Mouse (Mus musculus): ENCODE measurements around the gene Snph. TPM values are rescaled to one million over a fixed set of nuclear protein-coding genes. Genes with fewer than 3 reads are reported as not detected.

Gene Snph
- total RNA-seq, 2 experiments from 2014 or later, result 293 to 301 TPM

DNA sequence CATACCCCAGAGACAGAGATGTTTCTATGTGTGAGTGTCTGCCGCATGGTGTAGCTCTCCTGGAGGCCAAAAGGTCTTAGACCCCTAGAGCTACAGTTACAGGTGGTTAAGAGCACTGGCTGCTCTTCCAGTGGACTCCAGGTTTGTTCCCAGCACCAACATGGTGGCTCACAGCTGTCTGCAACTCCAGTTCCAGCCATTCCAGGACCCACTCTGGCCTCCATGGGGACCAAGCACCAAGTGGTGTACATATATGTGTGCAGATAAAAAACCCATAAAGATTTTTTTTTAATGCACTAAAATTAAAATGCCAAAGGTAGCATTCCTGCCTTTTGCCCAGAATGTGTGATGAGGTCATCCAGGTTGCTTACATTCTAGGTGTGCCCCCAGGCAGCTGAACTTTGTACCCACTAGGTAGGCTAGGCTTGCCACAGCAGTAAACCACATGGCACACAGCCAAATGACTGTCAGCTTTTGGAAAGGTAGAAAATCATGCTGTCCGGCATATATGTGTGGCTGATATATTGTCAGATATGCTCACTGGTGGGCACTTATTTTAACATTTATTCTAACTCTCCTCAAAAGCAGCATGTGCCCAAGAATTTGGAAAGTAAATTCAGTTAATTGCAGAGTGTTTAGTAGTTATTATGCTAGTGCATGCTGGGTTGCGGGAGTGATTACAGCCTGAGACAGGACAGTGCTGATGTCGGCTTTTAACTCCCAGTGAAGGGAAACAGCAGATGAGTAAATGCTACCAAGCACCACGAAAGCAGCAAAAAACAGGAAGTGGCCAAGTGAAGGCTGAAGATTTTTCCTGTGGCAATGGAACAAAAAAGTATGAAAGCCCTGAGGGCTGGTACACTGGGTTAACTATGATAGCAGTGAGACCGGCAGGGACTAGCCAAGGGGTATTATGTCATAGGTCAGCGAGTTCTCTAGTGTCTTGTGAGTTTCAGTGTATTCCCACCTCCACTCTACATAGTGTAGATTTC, 69.2 kb downstream of the Snph start:
- no peak for DNase-seq (ENCODE audit: low spot score in 2 of 2)
- intact Hi-C loops (cut with DNase I), result loop anchor here (5.0 kb wide), 1 partner anchor 119 kb away; no protein-coding TSS in a partner anchor

- no peak for DNase-seq (ENCODE audit: low spot score in 2 of 2)
- intact Hi-C loops (cut with DNase I), result no loop called here
Observed at GRCm38 (mm10) chr2:151549615-151550121, 82.7 kb downstream of the Snph start.

DNA sequence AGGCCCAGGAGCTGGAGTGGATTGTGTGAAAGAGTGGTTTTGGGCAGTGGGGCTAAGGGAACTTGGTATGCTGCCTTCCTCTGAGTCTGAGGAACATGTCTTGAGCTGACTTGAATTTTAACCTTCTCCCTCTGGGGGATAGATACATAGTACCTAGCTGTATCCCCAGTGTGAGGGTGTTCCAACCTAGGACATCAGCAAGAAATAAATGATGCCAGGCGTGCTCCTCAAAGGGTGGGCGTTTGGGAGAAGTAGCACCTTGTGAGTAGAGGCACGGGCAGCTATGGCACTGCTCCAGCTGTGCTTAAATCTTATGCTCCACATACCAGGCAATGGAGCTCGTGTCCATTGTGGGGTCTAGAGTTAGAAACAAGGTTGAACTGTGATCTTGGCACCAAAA, 85.8 kb downstream of the Snph start:
- intact Hi-C loops (cut with DNase I), result no loop called here
- no peak for DNase-seq (ENCODE audit: low spot score in 2 of 2)

DNA sequence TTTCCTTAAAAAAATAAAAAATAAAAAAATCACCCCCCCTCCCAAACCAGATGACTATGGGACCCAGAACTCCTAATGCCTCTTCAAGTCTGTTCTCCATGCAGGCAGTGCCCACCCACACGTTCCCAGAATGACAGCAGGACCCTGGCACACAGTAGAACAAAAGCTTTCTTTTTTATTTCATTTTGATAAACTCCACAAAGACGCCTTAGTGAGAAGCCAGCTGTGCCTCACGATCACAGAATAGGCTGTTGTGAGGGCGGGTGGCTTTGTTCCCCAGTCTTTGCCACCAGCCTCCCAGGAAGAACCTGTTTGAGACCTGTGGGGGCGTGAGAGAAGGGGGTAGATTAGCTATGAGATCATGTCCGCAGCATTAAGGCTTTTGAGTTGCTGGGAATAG, 87.7 kb downstream of the Snph start:
- intact Hi-C loops (cut with DNase I), result no loop called here
- DNase-seq (ENCODE audit: low spot score in 2 of 2), result peak in 1 of 2 experiments; percentile 55

DNA sequence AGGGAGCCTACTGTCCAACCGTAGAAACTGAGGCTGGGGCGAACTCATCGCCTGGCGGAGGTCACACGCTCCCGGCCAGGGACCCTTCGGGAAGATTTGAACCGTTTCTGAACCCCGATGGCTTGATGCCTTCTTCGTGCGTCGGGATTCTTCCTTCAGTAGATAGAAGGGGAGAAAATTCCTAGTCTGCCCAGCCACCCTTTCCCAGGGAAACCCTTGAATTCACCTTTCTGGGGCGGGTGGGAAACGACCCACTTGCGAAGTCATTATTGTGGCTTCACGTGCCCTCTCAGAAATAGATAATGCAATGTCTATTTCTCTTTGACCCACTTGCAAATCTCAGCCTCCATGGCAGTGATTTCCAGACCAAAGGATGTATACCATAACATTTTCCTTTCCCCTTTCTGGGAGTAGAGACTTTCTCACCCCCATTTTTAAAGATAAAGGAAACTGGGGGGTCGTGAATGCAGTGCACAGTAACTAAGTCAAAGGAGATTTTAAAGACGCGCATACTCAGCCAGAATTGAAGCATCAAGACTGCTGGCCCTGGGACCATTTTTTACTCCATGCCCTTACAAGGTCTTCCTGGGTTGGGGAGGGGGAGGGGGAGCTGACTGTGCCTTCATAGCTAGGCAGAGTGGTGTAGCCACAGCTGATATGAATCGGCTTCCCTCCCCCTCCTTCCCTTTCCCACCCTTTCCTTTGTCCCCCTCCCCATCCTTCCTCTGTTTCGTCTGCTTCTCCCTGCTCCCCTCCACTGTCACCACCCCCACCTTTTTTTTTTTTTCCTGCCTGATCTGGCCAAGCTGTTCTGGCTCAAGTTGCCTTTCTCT, 89.1 kb downstream of the Snph start:
- DNase-seq (ENCODE audit: low spot score in 2 of 2), result peak; percentile 36 to 57
- intact Hi-C loops (cut with DNase I), result loop anchor here (2.0 kb wide), 1 partner anchor 32 kb away; no protein-coding TSS in a partner anchor

GRCm38 (mm10) chr2:151542323-151543062, 89.9 kb downstream of the Snph start, which contains the start of gene Fkbp1a:
Gene Fkbp1a, plus strand, starts transcription at chr2:151542483.
- intact Hi-C loops (cut with DNase I), result loop anchor here (1.0 to 2.0 kb wide), 3 partner anchors 28 to 48 kb away; partner anchors contain the start of gene Nsfl1c

More at GRCm38 (mm10) chr2:151542323-151543062, 89.9 kb downstream of the Snph start, which contains the start of gene Fkbp1a:
- DNase-seq (ENCODE audit: low spot score in 2 of 2), result peak; percentile 96 to 98

Other genes with a start within 250 kb of the Snph start
- not detected for gene 4921509C19Rik, start 156.4 kb downstream of the Snph start, total RNA-seq (2021)
- 100 to 1,000 TPM; 134 to 138 TPM for gene Nsfl1c, start 138.4 kb downstream of the Snph start, total RNA-seq (2021)
- 100 to 1,000 TPM; 710 to 729 TPM for gene Fkbp1a, start 90.1 kb downstream of the Snph start, total RNA-seq (2021)
- 1 to 10 TPM; 1.3 to 1.9 TPM for gene Sdcbp2, start 60.0 kb downstream of the Snph start, total RNA-seq (2021)
- gene Rad21l, start 35.9 kb upstream of the Snph start, total RNA-seq (2021), result under 1 TPM; 0.25 to 0.50 TPM
- gene Tmem74b, start 69.4 kb upstream of the Snph start, total RNA-seq (2021), result 10 to 100 TPM in 1 of 2 experiments, 1 to 10 TPM in 1; 6.1 to 11.1 TPM
- gene Psmf1, start 111.6 kb upstream of the Snph start, total RNA-seq (2021), result 10 to 100 TPM; 39.0 to 42.2 TPM
- under 1 TPM in 1 of 2 experiments, not detected in 1; 0.14 TPM for gene Rspo4, start 210.3 kb upstream of the Snph start, total RNA-seq (2021)

Data from left cerebral cortex, postnatal 25 days (tissue).